Mouse (Mus musculus) MEL (cell line): ENCODE data around the gene Slc29a1. TPM values are rescaled to one million over a fixed set of nuclear protein-coding genes. Genes with fewer than 3 reads are reported as not detected.

Source experiments
- DNase-seq: peaks from one replicate; pipeline ENCODE4 v3.0.0; 2011; ENCODE audit warnings: low read depth, low spot score
- H3K27ac ChIP-seq: 2 replicates; pipeline ENCODE4 v1.5.1; 2012; ENCODE audit warnings: low read depth, mild to moderate bottlenecking, control low read depth, low read length, moderate library complexity; ENCODE audit not compliant: control insufficient read depth
- H3K27me3 ChIP-seq, 2 experiments: fragments of 150-350 bp in 1 of 2; sonication (generic) in 1 of 2; 2 replicates each; pipeline ENCODE4 v1.6.1; 2012; ENCODE audit warnings: low read length in 2 of 2, mild to moderate bottlenecking in 2 of 2, improper control_type of control experiment in 1 of 2, moderate library complexity in 1 of 2; ENCODE audit not compliant: insufficient read depth in 2 of 2, control insufficient read depth in 1 of 2
- H3K36me3 ChIP-seq, 2 experiments: 2 replicates each; pipeline ENCODE4 v1.6.1; 2012 to 2014; ENCODE audit warnings: low read length in 2 of 2, improper control_type of control experiment in 1 of 2, inconsistent platforms in 1 of 2, mild to moderate bottlenecking in 1 of 2; ENCODE audit not compliant: insufficient read depth in 2 of 2, control insufficient read depth in 1 of 2
- H3K4me1 ChIP-seq, 2 experiments: fragments of 150-350 bp in 1 of 2; sonication (generic) in 1 of 2; 2 replicates each; pipeline ENCODE4 v1.6.1; 2012; ENCODE audit warnings: low read length in 2 of 2, improper control_type of control experiment in 1 of 2, mild to moderate bottlenecking in 1 of 2; ENCODE audit not compliant: insufficient read depth in 2 of 2, control insufficient read depth in 1 of 2
- H3K4me3 ChIP-seq, 2 experiments: fragments of 150-350 bp in 1 of 2; sonication (generic) in 1 of 2; 2 replicates each; pipeline ENCODE4 v1.5.1; 2012; ENCODE audit warnings: low read depth in 2 of 2, low read length in 2 of 2, mild to moderate bottlenecking in 2 of 2, moderate library complexity in 2 of 2, control low read depth in 1 of 2, improper control_type of control experiment in 1 of 2; ENCODE audit not compliant: control insufficient read depth in 1 of 2, insufficient read depth in 1 of 2
- H3K79me2 ChIP-seq: 2 replicates; pipeline ENCODE4 v1.6.1; 2012; ENCODE audit warnings: mild to moderate bottlenecking, low read length, moderate library complexity; ENCODE audit not compliant: control insufficient read depth, poor library complexity, insufficient read depth
- H3K9ac ChIP-seq: 2 replicates; pipeline ENCODE4 v1.6.1; 2012; ENCODE audit warnings: low read depth, mild to moderate bottlenecking, control low read depth, low read length, moderate library complexity; ENCODE audit not compliant: control insufficient read depth, poor library complexity, severe bottlenecking
- H3K9me3 ChIP-seq: fragments of 150-350 bp; sonication (generic); replicated peaks from 2 replicates; pipeline ENCODE4 v1.6.1; 2012; ENCODE audit warnings: mild to moderate bottlenecking, low read length, improper control_type of control experiment, moderate library complexity; ENCODE audit not compliant: insufficient read depth
- CHD2 ChIP-seq: IDR thresholded peaks from 2 replicates; pipeline ENCODE4 v1.6.1; 2011; ENCODE audit warnings: low read length, improper control_type of control experiment
- CTCF ChIP-seq, 3 experiments: IDR thresholded peaks in 2 of 3; conservative IDR thresholded peaks in 1 of 3; 2 replicates each; pipeline ENCODE4 v1.5.1; 2011 to 2012; ENCODE audit warnings: low read length in 3 of 3, low read depth in 2 of 3, mild to moderate bottlenecking in 2 of 3, improper control_type of control experiment in 1 of 3, inconsistent platforms in 1 of 3, mixed read lengths in 1 of 3, moderate library complexity in 1 of 3; ENCODE audit not compliant: control insufficient read depth in 1 of 3, insufficient read depth in 1 of 3, poor library complexity in 1 of 3, severe bottlenecking in 1 of 3
- ELF1 ChIP-seq: IDR thresholded peaks from 2 replicates; pipeline ENCODE4 v1.6.1; 2014; ENCODE audit warnings: low read depth, mild to moderate bottlenecking, inconsistent platforms, low read length, improper control_type of control experiment, moderate library complexity
- GATA1 ChIP-seq: IDR thresholded peaks from 2 replicates; pipeline ENCODE4 v1.6.1; 2011; ENCODE audit warnings: low read depth, low read length, improper control_type of control experiment
- HCFC1 ChIP-seq: IDR thresholded peaks from 2 replicates; pipeline ENCODE4 v1.6.1; 2012; ENCODE audit warnings: low read depth, mild to moderate bottlenecking, inconsistent platforms, low read length, improper control_type of control experiment, moderate library complexity
- MAX ChIP-seq: IDR thresholded peaks from 2 replicates; pipeline ENCODE4 v1.6.1; 2011; ENCODE audit warnings: low read length, improper control_type of control experiment
- MYC ChIP-seq: IDR thresholded peaks from 2 replicates; pipeline ENCODE4 v1.6.1; 2011; ENCODE audit warnings: low read depth, mild to moderate bottlenecking, low read length, improper control_type of control experiment, moderate library complexity
- POLR2A ChIP-seq, 2 experiments: IDR thresholded peaks; 2 replicates each; pipeline ENCODE4 v1.6.1; 2011 to 2012; ENCODE audit warnings: low read length in 2 of 2, mild to moderate bottlenecking in 2 of 2, control low read depth in 1 of 2, improper control_type of control experiment in 1 of 2, low read depth in 1 of 2, moderate library complexity in 1 of 2; ENCODE audit not compliant: control insufficient read depth in 1 of 2, insufficient read depth in 1 of 2, poor library complexity in 1 of 2
- POLR2AphosphoS2 ChIP-seq: IDR thresholded peaks from 2 replicates; pipeline ENCODE4 v1.6.1; 2011; ENCODE audit warnings: low read length, improper control_type of control experiment
- RAD21 ChIP-seq: IDR thresholded peaks from 2 replicates; pipeline ENCODE4 v1.6.1; 2011; ENCODE audit warnings: mild to moderate bottlenecking, low read depth, low read length, improper control_type of control experiment
- RCOR1 ChIP-seq: IDR thresholded peaks from 2 replicates; pipeline ENCODE4 v1.6.1; 2012; ENCODE audit warnings: low read depth, mild to moderate bottlenecking, inconsistent platforms, low read length, improper control_type of control experiment
- SIN3A ChIP-seq: IDR thresholded peaks from 2 replicates; pipeline ENCODE4 v1.6.1; 2012; ENCODE audit warnings: low read length, improper control_type of control experiment, inconsistent platforms
- SMC3 ChIP-seq: IDR thresholded peaks from 2 replicates; pipeline ENCODE4 v1.6.1; 2011; ENCODE audit warnings: low read depth, low read length, improper control_type of control experiment
- TBP ChIP-seq: IDR thresholded peaks from 2 replicates; pipeline ENCODE4 v1.8.0; 2011; ENCODE audit warnings: low read depth, low read length, improper control_type of control experiment
- TCF12 ChIP-seq: IDR thresholded peaks from 2 replicates; pipeline ENCODE4 v1.6.1; 2014; ENCODE audit warnings: low read depth, mild to moderate bottlenecking, inconsistent platforms, low read length, improper control_type of control experiment, moderate library complexity
- UBTF ChIP-seq: IDR thresholded peaks from 2 replicates; pipeline ENCODE4 v1.6.1; 2012; ENCODE audit warnings: low read depth, mild to moderate bottlenecking, inconsistent platforms, low read length, improper control_type of control experiment, moderate library complexity, borderline replicate concordance; ENCODE audit not compliant: insufficient read depth
- USF2 ChIP-seq, 2 experiments: IDR thresholded peaks; 2 replicates each; pipeline ENCODE4 v1.6.1; 2011 to 2012; ENCODE audit warnings: improper control_type of control experiment in 2 of 2, low read length in 2 of 2, borderline replicate concordance in 1 of 2, inconsistent platforms in 1 of 2, low read depth in 1 of 2, mild to moderate bottlenecking in 1 of 2; ENCODE audit not compliant: insufficient read depth in 1 of 2
- ZC3H11A ChIP-seq: IDR thresholded peaks from 2 replicates; pipeline ENCODE4 v1.6.1; 2012; ENCODE audit warnings: low read depth, mild to moderate bottlenecking, inconsistent platforms, low read length, improper control_type of control experiment
- polyA plus RNA-seq, 2 experiments: library from polyadenylated mRNA; stranded (reverse) in 1 of 2; unstranded in 1 of 2; fragments of >175 nt in 1 of 2; fragments of >200 nt in 1 of 2; gene quantifications; 2 replicates each; pipeline versions ENCODE4 v1.2.1 to v1.2.4; 2012; ENCODE audit warnings: low replicate concordance in 2 of 2, low read depth in 1 of 2; ENCODE audit not compliant: insufficient read length in 2 of 2, insufficient read depth in 1 of 2, missing spikeins in 1 of 2
- total RNA-seq: library from RNA; depleted of rRNA; stranded (reverse); fragments of 300-350 nt; gene quantifications from 2 replicates; pipeline ENCODE4 v1.2.3, GENCODE M21; 2012

Slc29a1 gene
- total and polyA plus RNA-seq, 3 experiments = 238 to 341 TPM; not detected in 1

DNA sequence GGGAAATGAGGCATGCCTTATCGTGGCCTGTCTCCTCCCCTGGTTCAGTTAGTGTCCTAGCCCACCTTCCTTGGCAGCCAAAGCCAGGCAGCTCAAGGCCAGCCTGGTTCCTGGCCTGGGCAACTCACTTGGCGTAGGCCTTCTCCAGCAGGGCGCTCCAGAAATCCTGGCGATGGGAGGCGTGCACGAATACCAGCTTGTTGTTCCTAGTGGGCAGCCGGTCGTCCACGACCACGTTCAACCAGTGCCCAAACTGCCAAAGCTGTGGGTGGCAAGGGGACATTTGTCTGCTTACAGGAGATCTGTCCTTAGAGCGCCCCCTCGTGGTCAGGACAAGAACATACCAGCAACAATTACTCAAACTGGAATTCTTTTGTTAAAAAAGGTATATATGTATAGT, 43.3 kb upstream of the Slc29a1 start:
- TF ChIP-seq ZC3H11A (peak; percentile 84), USF2 (IDR thresholded peaks at IDR 0.05; ENCODE audit: borderline replicate concordance in 1 of 2, insufficient read depth in 1 of 2, low read depth in 1 of 2, low read length in 2 of 2) (no peak), TBP (no peak), HCFC1 (no peak), RAD21 (peak; percentile 83), CTCF (IDR thresholded peaks at IDR 0.05 in 2 of 3, conservative IDR thresholded peaks at IDR 0.05 in 1 of 3; ENCODE audit: control insufficient read depth in 1 of 3, insufficient read depth in 1 of 3, low read depth in 2 of 3, low read length in 3 of 3, poor library complexity in 1 of 3, severe bottlenecking in 1 of 3) (peak; percentile 71 to 91 (median 82)), UBTF (no peak), TCF12 (no peak), GATA1 (no peak), SMC3 (peak; percentile 90), MYC (no peak), POLR2A (IDR thresholded peaks at IDR 0.05; ENCODE audit: control insufficient read depth in 1 of 2, insufficient read depth in 1 of 2, low read depth in 1 of 2, low read length in 2 of 2, poor library complexity in 1 of 2) (no peak)
- TF ChIP-seq, all 39 proteins: peak for 4
- Histone ChIP-seq H3K79me2 (no peaks in the 10 kb centered on the region), H3K4me3 (no peak overlapping the region), H3K4me1 (no peaks in the 10 kb centered on the region), H3K9ac (no peak overlapping the region), H3K9me3 (no peaks in the 10 kb centered on the region), H3K27me3 (peaks cover 9 to 12% of the 10 kb centered on the region in 2 experiments), H3K36me3 (no peaks in the 10 kb centered on the region), H3K27ac (no peak overlapping the region)
- peak; percentile 80 for DNase-seq

GRCm38 (mm10) chr17:45641981-45642380, 42.6 kb upstream of the Slc29a1 start:
- H3K4me3 ChIP-seq = no peak overlapping the region
- H3K4me1 ChIP-seq = no peaks in the 10 kb centered on the region
- H3K36me3 ChIP-seq = no peaks in the 10 kb centered on the region
- DNase-seq = no peak
- TF ChIP-seq CHD2 = no peak
- TF ChIP-seq HCFC1 = no peak
- TF ChIP-seq POLR2AphosphoS2 = no peak
- no peak for TF ChIP-seq RCOR1
- no peak for TF ChIP-seq SIN3A
- TF ChIP-seq ELF1 = no peak
- TF ChIP-seq MAX = no peak
- TF ChIP-seq, all 39 proteins: peak for 0
- no peak overlapping the region for H3K27ac ChIP-seq
- H3K9me3 ChIP-seq = no peaks in the 10 kb centered on the region
- H3K9ac ChIP-seq = no peak overlapping the region
- H3K27me3 ChIP-seq = peaks cover 9 to 12% of the 10 kb centered on the region in 2 experiments
- H3K79me2 ChIP-seq = no peaks in the 10 kb centered on the region
